Mouse (Mus musculus): ENCODE measurements around the gene Pced1b.

GRCm38 (mm10) chr15:97235183-97235582, 11.7 kb upstream of the Pced1b start:
- TF ChIP-seq POLR2AphosphoS5 (IDR thresholded peaks at IDR 0.05; ENCODE audit: insufficient replicate concordance, low read depth, low read length) (no peak), CTCF (IDR thresholded peaks at IDR 0.05; ENCODE audit: low read depth, low read length) (peak; percentile 60; the same call in 1 of the 2 replicates), TAL1 (conservative IDR thresholded peaks at IDR 0.05; ENCODE audit: low read depth, low read length) (no peak), GATA1 (IDR thresholded peaks at IDR 0.05; ENCODE audit: borderline replicate concordance, low read length) (no peak)

Measured in G1E (cell line).